In genomic region chr14:123927903-123928302, GRCm38 (mm10) we compare ENCODE assay signal across 15 mouse cellular contexts.
DNase-seq lines count a peak whose midpoint lies in the region; ATAC-seq and TF ChIP-seq lines count a peak whose summit lies in the region.
"Had no signal": no experiment of that assay in that cellular context is flagged by ENCODE, and none has a peak within 500 bp of the region (broad histone marks: within the 10 kb centered on the region; RNA-seq: fewer than 3 reads in every experiment).

No protein-coding gene starts in this region.

- no peaks in the 10 kb centered on the region for H3K36me3 ChIP-seq in forebrain, postnatal 0 days (ENCODE audit: insufficient read depth)
- H3K36me3 ChIP-seq in forebrain, embryonic 15.5 days, result no peaks in the 10 kb centered on the region
- H3K36me3 ChIP-seq in midbrain, postnatal 0 days (ENCODE audit: insufficient read depth, low read length), result no peaks in the 10 kb centered on the region
- no peaks in the 10 kb centered on the region for H3K36me3 ChIP-seq in midbrain, embryonic 13.5 days
- H3K36me3 ChIP-seq: liver, embryonic 12.5 days; midbrain, embryonic 10.5 days had no signal

- DNase-seq in adrenal gland, postnatal 14 days, result peak; percentile 16
- no peak for DNase-seq in adrenal gland, adult 2 months
- DNase-seq in forebrain, postnatal 0 days, result no peak
- no peak for DNase-seq in midbrain, postnatal 0 days (ENCODE audit: low spot score)
- no peak for DNase-seq in gastrocnemius, postnatal 36 days
- DNase-seq: heart, adult 18-20 months; heart, postnatal 14 days; lung, postnatal 14 days had no signal

- H3K4me1 ChIP-seq in forebrain, postnatal 0 days (ENCODE audit: insufficient read depth), result no peaks in the 10 kb centered on the region
- no peaks in the 10 kb centered on the region for H3K4me1 ChIP-seq in forebrain, embryonic 15.5 days
- no peaks in the 10 kb centered on the region for H3K4me1 ChIP-seq in midbrain, postnatal 0 days (ENCODE audit: insufficient read depth, low read length)
- no peaks in the 10 kb centered on the region for H3K4me1 ChIP-seq in midbrain, embryonic 13.5 days (replicated peaks)
- H3K4me1 ChIP-seq: liver, embryonic 12.5 days; midbrain, embryonic 10.5 days had no signal

- H3K27ac ChIP-seq in forebrain, postnatal 0 days (ENCODE audit: low read depth, low read length), result no peak overlapping the region
- H3K27ac ChIP-seq in forebrain, embryonic 15.5 days (replicated peaks), result no peak overlapping the region
- H3K27ac ChIP-seq in midbrain, postnatal 0 days (ENCODE audit: low read depth, low read length), result no peak overlapping the region
- no peak overlapping the region for H3K27ac ChIP-seq in midbrain, embryonic 13.5 days
- H3K27ac ChIP-seq: liver, embryonic 12.5 days; midbrain, embryonic 10.5 days had no signal

- no peaks in the 10 kb centered on the region for H3K27me3 ChIP-seq in forebrain, postnatal 0 days (ENCODE audit: insufficient read depth, low read length)
- no peaks in the 10 kb centered on the region for H3K27me3 ChIP-seq in forebrain, embryonic 15.5 days
- H3K27me3 ChIP-seq in midbrain, postnatal 0 days (ENCODE audit: insufficient read depth, low read length), result no peaks in the 10 kb centered on the region
- no peaks in the 10 kb centered on the region for H3K27me3 ChIP-seq in midbrain, embryonic 13.5 days
- H3K27me3 ChIP-seq: liver, embryonic 12.5 days had no signal

- peak; percentile 42; the same call in 1 of the 2 replicates for ATAC-seq in forebrain, postnatal 0 days
- ATAC-seq in forebrain, embryonic 15.5 days (replicated peaks), result no peak
- ATAC-seq in midbrain, postnatal 0 days (ENCODE audit: low FRiP score), result no peak
- no peak for ATAC-seq in midbrain, embryonic 13.5 days
- no peak for ATAC-seq in activated CD4-positive, CD25-positive, alpha-beta regulatory T cell, adult 4 months
- ATAC-seq: liver, embryonic 12.5 days had no signal

- WGBS in forebrain, postnatal 0 days, result 79% methylated on average over 1 of the region's 1 CpGs
- 90% methylated on average over 1 of the region's 1 CpGs for WGBS in forebrain, embryonic 15.5 days
- 89% methylated on average over 1 of the region's 1 CpGs for WGBS in midbrain, postnatal 0 days
- WGBS in midbrain, embryonic 13.5 days, result 100% methylated on average over 1 of the region's 1 CpGs

- TF ChIP-seq CTCF in forebrain, postnatal 0 days (IDR thresholded peaks at IDR 0.05; ENCODE audit: low read depth), result peak; percentile 47
- TF ChIP-seq CTCF in midbrain, postnatal 0 days (IDR thresholded peaks at IDR 0.05), result peak; percentile 48

- intact Hi-C loops in gastrocnemius, postnatal 36 days (cut with DNase I), result no loop called here

- H3K4me3 ChIP-seq in forebrain, postnatal 0 days (ENCODE audit: low read depth, low read length), result no peak overlapping the region
- no peak overlapping the region for H3K4me3 ChIP-seq in forebrain, embryonic 15.5 days
- H3K4me3 ChIP-seq in midbrain, postnatal 0 days (ENCODE audit: low read depth, low read length), result no peak overlapping the region
- no peak overlapping the region for H3K4me3 ChIP-seq in midbrain, embryonic 13.5 days (replicated peaks)
- H3K4me3 ChIP-seq: erythroblast, embryonic 14.5 days; liver, embryonic 12.5 days; midbrain, embryonic 10.5 days; myocyte had no signal

- no peaks in the 10 kb centered on the region for H3K9me3 ChIP-seq in forebrain, postnatal 0 days (ENCODE audit: low read length)
- H3K9me3 ChIP-seq in forebrain, embryonic 15.5 days, result no peaks in the 10 kb centered on the region
- H3K9me3 ChIP-seq in midbrain, postnatal 0 days (ENCODE audit: low read length), result no peaks in the 10 kb centered on the region
- H3K9me3 ChIP-seq in midbrain, embryonic 13.5 days, result no peaks in the 10 kb centered on the region
- H3K9me3 ChIP-seq: liver, embryonic 12.5 days; midbrain, embryonic 10.5 days had no signal

- H3K4me2 ChIP-seq in forebrain, postnatal 0 days (ENCODE audit: low read depth), result no peak overlapping the region
- H3K4me2 ChIP-seq in forebrain, embryonic 15.5 days (replicated peaks), result no peak overlapping the region
- H3K4me2 ChIP-seq in midbrain, postnatal 0 days (ENCODE audit: low read depth, low read length, poor library complexity, severe bottlenecking), result no peak overlapping the region
- no peak overlapping the region for H3K4me2 ChIP-seq in midbrain, embryonic 13.5 days (replicated peaks)
- H3K4me2 ChIP-seq: liver, embryonic 12.5 days had no signal

- no peak overlapping the region for H3K9ac ChIP-seq in forebrain, postnatal 0 days
- H3K9ac ChIP-seq in forebrain, embryonic 15.5 days (replicated peaks), result no peak overlapping the region
- no peak overlapping the region for H3K9ac ChIP-seq in midbrain, postnatal 0 days (replicated peaks; ENCODE audit: low read length, poor library complexity, severe bottlenecking)
- no peak overlapping the region for H3K9ac ChIP-seq in midbrain, embryonic 13.5 days (replicated peaks)
- H3K9ac ChIP-seq: liver, embryonic 12.5 days had no signal
